Mouse (Mus musculus): Measurements from ENCODE around the gene Apom. TPM values are rescaled to one million over a fixed set of nuclear protein-coding genes. Genes with fewer than 3 reads are reported as not detected.

The Apom gene
- total RNA-seq (2012; rRNA removed) (0.15 TPM in 1 of 2 replicates, not detected in the other), polyA plus RNA-seq (2012; ENCODE audit: insufficient read depth in 1 of 2, insufficient read length in 2 of 2, low read depth in 1 of 2, low replicate concordance in 2 of 2, missing spikeins in 1 of 2) (under 1 TPM in 1 of 2 experiments, not detected in 1; 0.79 TPM)

DNA sequence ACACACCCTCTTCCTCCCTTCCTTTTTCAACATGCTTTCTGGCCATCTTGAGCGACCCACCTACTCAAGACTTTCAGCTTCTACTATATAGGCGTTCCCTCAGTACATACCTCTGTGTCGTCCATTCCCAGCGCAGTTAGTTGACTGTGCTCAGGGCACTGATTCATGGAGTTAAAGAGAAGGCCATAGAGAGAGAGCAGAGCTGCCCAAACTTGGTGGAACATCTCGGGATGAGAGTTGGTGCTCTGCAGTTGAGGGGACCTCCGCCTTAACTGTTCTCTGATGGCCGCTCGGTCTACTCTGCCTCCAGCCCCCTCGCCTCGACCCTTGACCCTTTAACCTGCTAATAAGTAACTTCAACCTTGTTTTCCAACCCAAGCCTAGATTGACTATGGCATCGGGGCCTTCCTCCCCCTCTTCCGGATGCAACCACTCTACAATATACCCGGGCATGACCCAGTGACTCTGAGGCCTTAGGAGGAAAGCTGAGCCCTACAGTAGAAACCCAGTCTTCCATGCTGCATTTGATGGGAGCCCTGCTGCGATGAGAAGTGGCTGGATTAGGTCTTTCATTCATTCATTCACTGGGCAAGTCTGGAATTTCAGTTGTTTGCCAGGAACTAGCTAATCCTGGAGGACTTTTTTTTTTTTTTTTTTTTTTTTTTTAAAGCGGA is at the start of gene Apom:
Gene Apom (minus strand): TSS at position 551 of the 674 bp plus-strand sequence.
- no peak within 1 kb of the TSS for H3K9ac ChIP-seq (ENCODE audit: control insufficient read depth, low read depth, low read length, poor library complexity, severe bottlenecking)
- DNase-seq (ENCODE audit: low read depth, low spot score), result no peak
- peaks cover 31% of the 10 kb centered on the region for H3K79me2 ChIP-seq (ENCODE audit: control insufficient read depth, insufficient read depth, low read length, poor library complexity)
- H3K4me3 ChIP-seq (ENCODE audit: control insufficient read depth in 1 of 2, insufficient read depth in 1 of 2, low read depth in 2 of 2, low read length in 2 of 2), result no peak within 1 kb of the TSS
- no peaks in the 10 kb centered on the region for H3K9me3 ChIP-seq (replicated peaks; ENCODE audit: insufficient read depth, low read length)
- no peak within 1 kb of the TSS for H3K27ac ChIP-seq (ENCODE audit: control insufficient read depth, low read depth, low read length)
- peaks cover 0 to 7% of the 10 kb centered on the region in 2 experiments; a peak in 2 of 4 replicates for H3K36me3 ChIP-seq (ENCODE audit: control insufficient read depth in 1 of 2, insufficient read depth in 2 of 2, low read length in 2 of 2)
- H3K4me1 ChIP-seq (ENCODE audit: control insufficient read depth in 1 of 2, insufficient read depth in 2 of 2, low read length in 2 of 2), result peaks cover 0 to 9% of the 10 kb centered on the region in 2 experiments; a peak in 2 of 4 replicates
- TF ChIP-seq USF2 (IDR thresholded peaks at IDR 0.05; ENCODE audit: borderline replicate concordance in 1 of 2, insufficient read depth in 1 of 2, low read depth in 1 of 2, low read length in 2 of 2) (no peak), RAD21 (IDR thresholded peaks at IDR 0.05; ENCODE audit: low read depth, low read length) (no peak), RCOR1 (IDR thresholded peaks at IDR 0.05; ENCODE audit: low read depth, low read length) (no peak), CTCF (IDR thresholded peaks at IDR 0.05 in 2 of 3, conservative IDR thresholded peaks at IDR 0.05 in 1 of 3; ENCODE audit: control insufficient read depth in 1 of 3, insufficient read depth in 1 of 3, low read depth in 2 of 3, low read length in 3 of 3, poor library complexity in 1 of 3, severe bottlenecking in 1 of 3) (no peak), KAT2A (conservative IDR thresholded peaks at IDR 0.05; ENCODE audit: low read depth, low read length) (no peak), ZC3H11A (IDR thresholded peaks at IDR 0.05; ENCODE audit: low read depth, low read length) (no peak), MEF2A (IDR thresholded peaks at IDR 0.05; ENCODE audit: extremely low read depth, insufficient replicate concordance, low read depth, low read length, poor library complexity, severe bottlenecking) (no peak), POLR2AphosphoS5 (IDR thresholded peaks at IDR 0.05; ENCODE audit: borderline replicate concordance, low read depth, low read length) (no peak), TCF12 (IDR thresholded peaks at IDR 0.05; ENCODE audit: low read depth, low read length) (no peak), MYC (IDR thresholded peaks at IDR 0.05; ENCODE audit: low read depth, low read length) (no peak)
- no peaks in the 10 kb centered on the region for H3K27me3 ChIP-seq (ENCODE audit: control insufficient read depth in 1 of 2, insufficient read depth in 2 of 2, low read length in 2 of 2)

DNA sequence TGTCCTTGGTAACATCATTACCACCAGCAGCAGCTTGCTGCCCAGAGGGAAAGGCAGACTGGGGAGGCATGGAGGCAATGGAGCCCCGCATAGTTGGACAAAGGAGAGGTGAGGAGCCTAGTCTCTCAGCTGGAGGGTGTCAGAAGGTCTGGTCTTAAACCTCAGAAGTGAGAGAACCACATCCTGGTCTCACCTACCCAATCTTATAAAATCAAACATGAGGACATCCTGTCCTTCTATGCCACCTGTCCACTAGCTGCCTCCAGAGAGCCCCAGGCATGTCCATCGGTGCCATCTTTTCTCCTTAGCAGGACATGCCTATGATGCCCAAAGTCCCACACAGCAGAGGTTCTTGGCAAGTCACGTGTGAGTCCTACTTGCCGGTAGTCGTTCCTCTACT is 48.2 kb upstream of the Apom start:
- no peak for TF ChIP-seq USF1 (IDR thresholded peaks at IDR 0.05; ENCODE audit: low read depth, low read length)
- TF ChIP-seq HCFC1 (IDR thresholded peaks at IDR 0.05; ENCODE audit: low read depth, low read length), result no peak
- no peak for TF ChIP-seq CHD2 (IDR thresholded peaks at IDR 0.05; ENCODE audit: low read length)
- no peak for TF ChIP-seq SIN3A (IDR thresholded peaks at IDR 0.05; ENCODE audit: low read length)
- TF ChIP-seq ZNF384 (IDR thresholded peaks at IDR 0.05; ENCODE audit: low read depth, low read length), result no peak
- no peak for TF ChIP-seq NELFE (IDR thresholded peaks at IDR 0.05; ENCODE audit: low read depth, low read length)
- TF ChIP-seq POLR2A (IDR thresholded peaks at IDR 0.05; ENCODE audit: control insufficient read depth in 1 of 2, insufficient read depth in 1 of 2, low read depth in 1 of 2, low read length in 2 of 2, poor library complexity in 1 of 2), result no peak
- TF ChIP-seq ZKSCAN1 (IDR thresholded peaks at IDR 0.05; ENCODE audit: low read depth, low read length), result no peak
- no peak for TF ChIP-seq MAZ (IDR thresholded peaks at IDR 0.05; ENCODE audit: low read depth, low read length)
- TF ChIP-seq ELF1 (IDR thresholded peaks at IDR 0.05; ENCODE audit: low read depth, low read length), result no peak
- no peak overlapping the region for H3K9ac ChIP-seq (ENCODE audit: control insufficient read depth, low read depth, low read length, poor library complexity, severe bottlenecking)
- no peaks in the 10 kb centered on the region for H3K79me2 ChIP-seq (ENCODE audit: control insufficient read depth, insufficient read depth, low read length, poor library complexity)
- no peak overlapping the region for H3K4me3 ChIP-seq (ENCODE audit: control insufficient read depth in 1 of 2, insufficient read depth in 1 of 2, low read depth in 2 of 2, low read length in 2 of 2)
- no peaks in the 10 kb centered on the region for H3K9me3 ChIP-seq (replicated peaks; ENCODE audit: insufficient read depth, low read length)
- H3K4me1 ChIP-seq (ENCODE audit: control insufficient read depth in 1 of 2, insufficient read depth in 2 of 2, low read length in 2 of 2), result peaks cover 0 to 3% of the 10 kb centered on the region in 2 experiments; a peak in 2 of 4 replicates
- no peak overlapping the region for H3K27ac ChIP-seq (ENCODE audit: control insufficient read depth, low read depth, low read length)
- DNase-seq (ENCODE audit: low read depth, low spot score), result no peak
- no peaks in the 10 kb centered on the region for H3K27me3 ChIP-seq (ENCODE audit: control insufficient read depth in 1 of 2, insufficient read depth in 2 of 2, low read length in 2 of 2)
- H3K36me3 ChIP-seq (ENCODE audit: control insufficient read depth in 1 of 2, insufficient read depth in 2 of 2, low read length in 2 of 2), result peaks cover 0 to 5% of the 10 kb centered on the region in 2 experiments; a peak in 2 of 4 replicates
